Mouse (Mus musculus) hindbrain, postnatal 0 days (tissue): ENCODE data around the gene Arfip2. TPM values are rescaled to one million over a fixed set of nuclear protein-coding genes. Genes with fewer than 3 reads are reported as not detected.

Source experiments
- ATAC-seq: fragments of 200-750 bp; cut with Nextera tagmentation; 2 replicates; pipeline ENCODE4 v1.8.0; 2017; ENCODE audit warnings: mild to moderate bottlenecking, moderate TSS enrichment, moderate library complexity
- DNase-seq: peaks from one replicate; pipeline ENCODE4 v3.0.0-alpha.2; 2015; ENCODE audit warnings: low spot score
- H3K27ac ChIP-seq: fragments of 300-500 bp; sonication (generic); 2 replicates; pipeline ENCODE4 v1.5.1; 2014; ENCODE audit warnings: mild to moderate bottlenecking
- H3K27me3 ChIP-seq: fragments of 300-500 bp; sonication (generic); 2 replicates; pipeline ENCODE4 v1.6.1; 2014; ENCODE audit warnings: low read length, mixed read lengths; ENCODE audit not compliant: insufficient read depth
- H3K36me3 ChIP-seq: fragments of 300-500 bp; sonication (generic); 2 replicates; pipeline ENCODE4 v1.6.1; 2014; ENCODE audit warnings: low read length, mixed read lengths; ENCODE audit not compliant: insufficient read depth
- H3K4me1 ChIP-seq: fragments of 300-500 bp; sonication (generic); 2 replicates; pipeline ENCODE4 v1.6.1; 2014; ENCODE audit warnings: antibody characterized with exemption, low read length, mixed read lengths; ENCODE audit not compliant: insufficient read depth
- H3K4me2 ChIP-seq: fragments of 300-500 bp; sonication (generic); 2 replicates; pipeline ENCODE4 v1.6.1; 2014; ENCODE audit warnings: low read depth, mild to moderate bottlenecking, low read length, moderate library complexity, mixed read lengths
- H3K4me3 ChIP-seq: fragments of 300-500 bp; sonication (generic); 2 replicates; pipeline ENCODE4 v1.5.1; 2014; ENCODE audit warnings: low read length
- H3K9ac ChIP-seq: fragments of 300-500 bp; sonication (generic); replicated peaks from 2 replicates; pipeline ENCODE4 v1.6.1; 2014; ENCODE audit warnings: mild to moderate bottlenecking, low read length, moderate library complexity, mixed read lengths
- H3K9me3 ChIP-seq: fragments of 300-500 bp; sonication (generic); 2 replicates; pipeline ENCODE4 v1.6.1; 2016; ENCODE audit warnings: low read length, mixed read lengths
- CTCF ChIP-seq: IDR thresholded peaks from 2 replicates; pipeline ENCODE4 v1.5.1; 2016; ENCODE audit warnings: antibody characterized with exemption, control low read depth, low read depth
- WGBS: fragments of 180-500 bp; shearing (Covaris S2); extraction: QIAGEN DNeasy Blood & Tissue Kit; methylation state at CpG from one replicate; pipeline ENCODE4 v1.1.7; 2014; 5-methylcytosine and 5-hydroxymethylcytosine counted together
- polyA plus RNA-seq: library from polyadenylated mRNA; unstranded; fragments of >200 nt; fragmentation: Nextera tagmentation; extraction: Ambion mirVana; gene quantifications from 2 replicates; pipeline ENCODE4 v1.2.1, GENCODE M21; 2015
- total RNA-seq: library from RNA; depleted of rRNA; stranded (reverse); fragments of >200 nt; gene quantifications from 2 replicates; pipeline ENCODE4 v1.2.3, GENCODE M21; 2014; rRNA removed

Gene Arfip2
- total and polyA plus RNA-seq, 2 experiments from 2014 or later: 67.5 to 82.5 TPM

- 72% methylated on average over 9 of the region's 9 CpGs for WGBS
- no peak overlapping the region for H3K4me3 ChIP-seq
- H3K9ac ChIP-seq: no peak overlapping the region
- ATAC-seq: no peak
- no peak overlapping the region for H3K4me2 ChIP-seq
- H3K27me3 ChIP-seq: no peaks in the 10 kb centered on the region
- TF ChIP-seq CTCF: no peak
- DNase-seq: no peak
- no peak overlapping the region for H3K27ac ChIP-seq
- no peaks in the 10 kb centered on the region for H3K9me3 ChIP-seq
- H3K36me3 ChIP-seq: no peaks in the 10 kb centered on the region
- H3K4me1 ChIP-seq: no peaks in the 10 kb centered on the region
Measured at GRCm38 (mm10) chr7:105588325-105588912, 51.8 kb downstream of the Arfip2 start.

Other genes with a start within 250 kb of the Arfip2 start
- gene Fam160a2, start 240.4 kb downstream of the Arfip2 start, total RNA-seq: 48.0 and 48.8 TPM in 2 replicates
- gene Fam160a2, start 240.4 kb downstream of the Arfip2 start, polyA plus RNA-seq: 30.7 and 33.4 TPM in 2 replicates
- gene Cnga4, start 235.8 kb downstream of the Arfip2 start, total RNA-seq: 0.21 TPM in 1 of 2 replicates, not detected in the other
- 0.08 and 0.14 TPM in 2 replicates for gene Cnga4, start 235.8 kb downstream of the Arfip2 start, polyA plus RNA-seq
- 10.7 and 14.2 TPM in 2 replicates for gene Cckbr, start 214.7 kb downstream of the Arfip2 start, total RNA-seq
- 5.3 TPM in 2 replicates for gene Cckbr, start 214.7 kb downstream of the Arfip2 start, polyA plus RNA-seq
- gene Cavin3, start 158.1 kb downstream of the Arfip2 start, total RNA-seq: 32.8 and 49.5 TPM in 2 replicates
- gene Cavin3, start 158.1 kb downstream of the Arfip2 start, polyA plus RNA-seq: 47.3 and 52.7 TPM in 2 replicates
- gene Smpd1, start 86.1 kb downstream of the Arfip2 start, total RNA-seq: 177 and 178 TPM in 2 replicates
- gene Smpd1, start 86.1 kb downstream of the Arfip2 start, polyA plus RNA-seq: 103 and 108 TPM in 2 replicates
- 512 and 570 TPM in 2 replicates for gene Apbb1, start 58.8 kb downstream of the Arfip2 start, total RNA-seq
- 306 and 307 TPM in 2 replicates for gene Apbb1, start 58.8 kb downstream of the Arfip2 start, polyA plus RNA-seq
- gene Hpx, start 40.3 kb downstream of the Arfip2 start, total RNA-seq: 0.36 TPM in 1 of 2 replicates, not detected in the other
- 0.11 TPM in 1 of 2 replicates, not detected in the other for gene Hpx, start 40.3 kb downstream of the Arfip2 start, polyA plus RNA-seq
- gene Trim3, start 6.8 kb downstream of the Arfip2 start, total RNA-seq: 169 and 174 TPM in 2 replicates
- 97.9 and 106 TPM in 2 replicates for gene Trim3, start 6.8 kb downstream of the Arfip2 start, polyA plus RNA-seq
- gene Timm10b, start 360 bp downstream of the Arfip2 start, total RNA-seq: 49.6 and 63.9 TPM in 2 replicates
- 179 and 181 TPM in 2 replicates for gene Timm10b, start 360 bp downstream of the Arfip2 start, polyA plus RNA-seq
- 16.1 and 51.9 TPM in 2 replicates for gene Gm45799, start 136 bp upstream of the Arfip2 start, total RNA-seq
- gene Gm45799, start 136 bp upstream of the Arfip2 start, polyA plus RNA-seq: 25.1 and 33.3 TPM in 2 replicates
- 2.9 and 5.4 TPM in 2 replicates for gene Dnhd1, start 10.4 kb upstream of the Arfip2 start, total RNA-seq
- 0.67 and 1.0 TPM in 2 replicates for gene Dnhd1, start 10.4 kb upstream of the Arfip2 start, polyA plus RNA-seq
- 128 and 134 TPM in 2 replicates for gene Ilk, start 96.2 kb upstream of the Arfip2 start, total RNA-seq
- 159 and 165 TPM in 2 replicates for gene Ilk, start 96.2 kb upstream of the Arfip2 start, polyA plus RNA-seq
- gene Rrp8, start 97.0 kb upstream of the Arfip2 start, total RNA-seq: 14.5 TPM in 2 replicates
- 18.9 and 20.8 TPM in 2 replicates for gene Rrp8, start 97.0 kb upstream of the Arfip2 start, polyA plus RNA-seq
- 83.8 and 111 TPM in 2 replicates for gene Taf10, start 103.9 kb upstream of the Arfip2 start, total RNA-seq
- 120 and 124 TPM in 2 replicates for gene Taf10, start 103.9 kb upstream of the Arfip2 start, polyA plus RNA-seq
- 64.6 and 74.7 TPM in 2 replicates for gene Tpp1, start 111.8 kb upstream of the Arfip2 start, total RNA-seq
- gene Tpp1, start 111.8 kb upstream of the Arfip2 start, polyA plus RNA-seq: 47.1 and 53.7 TPM in 2 replicates
- gene Dchs1, start 147.2 kb upstream of the Arfip2 start, total RNA-seq: 96.9 and 109 TPM in 2 replicates
- gene Dchs1, start 147.2 kb upstream of the Arfip2 start, polyA plus RNA-seq: 6.0 and 6.6 TPM in 2 replicates
- 6.6 and 20.1 TPM in 2 replicates for gene Mrpl17, start 170.7 kb upstream of the Arfip2 start, total RNA-seq
- gene Mrpl17, start 170.7 kb upstream of the Arfip2 start, polyA plus RNA-seq: 225 and 226 TPM in 2 replicates